Mouse (Mus musculus) ovary, adult 2 months (tissue): ENCODE data around the gene Narfl. TPM values are rescaled to one million over a fixed set of nuclear protein-coding genes. Genes with fewer than 3 reads are reported as not detected.

ENCODE experiments used
- polyA plus RNA-seq: library from polyadenylated mRNA; depleted of rRNA; stranded (reverse); fragments of >200 nt; gene quantifications from 2 replicates; pipeline ENCODE4 v1.2.3, GENCODE M21; 2012; rRNA removed

Narfl gene
- 24.6 and 29.5 TPM in 2 replicates for polyA plus RNA-seq

GRCm38 (mm10) chr17:25773549-25774120, at the start of gene Narfl:
TSS of gene Narfl (plus strand) at chr17:25773776.

GRCm38 (mm10) chr17:25727265-25728008, 46.1 kb upstream of the Narfl start, which contains the start of the genes Chtf18 and Rpusd1:
TSS of gene Chtf18 (minus strand) at chr17:25727419.
TSS of gene Rpusd1 (plus strand) at chr17:25727670.

GRCm38 (mm10) chr17:25735745-25736144, 37.8 kb upstream of the Narfl start, which contains the start of gene Mslnl:
TSS of gene Mslnl (plus strand) at chr17:25736042.

GRCm38 (mm10) chr17:25754241-25754640, 19.3 kb upstream of the Narfl start, which contains the start of gene Msln:
TSS of gene Msln (minus strand) at chr17:25754378.

GRCm38 (mm10) chr17:25785281-25785745, 11.7 kb downstream of the Narfl start, which contains the start of gene Haghl:
TSS of gene Haghl (minus strand) at chr17:25785673.

GRCm38 (mm10) chr17:25786280-25786679, 12.7 kb downstream of the Narfl start, which contains the start of gene Ccdc78:
TSS of gene Ccdc78 (plus strand) at chr17:25786580.

GRCm38 (mm10) chr17:25792615-25793014, 19.0 kb downstream of the Narfl start, which contains the start of gene Fam173a:
TSS of gene Fam173a (minus strand) at chr17:25792901.

GRCm38 (mm10) chr17:25795609-25796092, 22.1 kb downstream of the Narfl start, which contains the start of gene AC134908.4:
TSS of gene AC134908.4 (minus strand) at chr17:25795659.

GRCm38 (mm10) chr17:25796951-25797369, 23.4 kb downstream of the Narfl start, which contains the start of gene Metrn:
TSS of gene Metrn (minus strand) at chr17:25797136.

GRCm38 (mm10) chr17:25808789-25809605, 35.4 kb downstream of the Narfl start, which contains the start of gene Fbxl16:
TSS of gene Fbxl16 (plus strand) at chr17:25809085.

GRCm38 (mm10) chr17:25823452-25823851, 49.9 kb downstream of the Narfl start, which contains the start of gene Wdr24:
TSS of gene Wdr24 (plus strand) at chr17:25823627.

GRCm38 (mm10) chr17:25828712-25829557, 55.4 kb downstream of the Narfl start, which contains the start of gene Jmjd8:
TSS of gene Jmjd8 (plus strand) at chr17:25828867.

Other genes starting within 250 kb of the Narfl start
- 4.4 and 5.8 TPM in 2 replicates for gene Sox8, start 203.1 kb upstream of the Narfl start, polyA plus RNA-seq
- gene Lmf1, start 194.7 kb upstream of the Narfl start, polyA plus RNA-seq, result 22.7 and 27.2 TPM in 2 replicates
- 2.7 and 3.5 TPM in 2 replicates for gene Gng13, start 56.6 kb upstream of the Narfl start, polyA plus RNA-seq
- gene Chtf18, start 46.4 kb upstream of the Narfl start, polyA plus RNA-seq, result 12.0 and 22.1 TPM in 2 replicates
- 82.3 and 86.0 TPM in 2 replicates for gene Rpusd1, start 46.1 kb upstream of the Narfl start, polyA plus RNA-seq
- gene Mslnl, start 37.7 kb upstream of the Narfl start, polyA plus RNA-seq, result 0.94 and 1.2 TPM in 2 replicates
- gene Msln, start 19.4 kb upstream of the Narfl start, polyA plus RNA-seq, result 33.2 and 39.7 TPM in 2 replicates
- 86.4 and 90.9 TPM in 2 replicates for gene Haghl, start 11.9 kb downstream of the Narfl start, polyA plus RNA-seq
- gene Ccdc78, start 12.8 kb downstream of the Narfl start, polyA plus RNA-seq, result 17.5 and 18.6 TPM in 2 replicates
- 159 and 201 TPM in 2 replicates for gene Fam173a, start 19.1 kb downstream of the Narfl start, polyA plus RNA-seq
- gene AC134908.4, start 21.9 kb downstream of the Narfl start, polyA plus RNA-seq, result 2.5 TPM in 1 of 2 replicates, not detected in the other
- gene Metrn, start 23.4 kb downstream of the Narfl start, polyA plus RNA-seq, result 100 and 135 TPM in 2 replicates
- 5.4 and 6.6 TPM in 2 replicates for gene Fbxl16, start 35.3 kb downstream of the Narfl start, polyA plus RNA-seq
- gene Wdr24, start 49.9 kb downstream of the Narfl start, polyA plus RNA-seq, result 58.5 and 62.1 TPM in 2 replicates
- 68.4 and 97.3 TPM in 2 replicates for gene Jmjd8, start 55.1 kb downstream of the Narfl start, polyA plus RNA-seq
- gene Stub1, start 59.6 kb downstream of the Narfl start, polyA plus RNA-seq, result 198 and 215 TPM in 2 replicates
- gene Rhbdl1, start 63.5 kb downstream of the Narfl start, polyA plus RNA-seq, result 62.2 and 86.4 TPM in 2 replicates
- 92.8 and 93.1 TPM in 2 replicates for gene Gm20683, start 68.0 kb downstream of the Narfl start, polyA plus RNA-seq
- 128 and 135 TPM in 2 replicates for gene Rhot2, start 71.1 kb downstream of the Narfl start, polyA plus RNA-seq
- 96.6 and 108 TPM in 2 replicates for gene Wdr90, start 87.7 kb downstream of the Narfl start, polyA plus RNA-seq
- gene Mcrip2, start 95.0 kb downstream of the Narfl start, polyA plus RNA-seq, result 280 and 319 TPM in 2 replicates
- gene Mettl26, start 101.3 kb downstream of the Narfl start, polyA plus RNA-seq, result 252 TPM in 2 replicates
- gene Wfikkn1, start 107.1 kb downstream of the Narfl start, polyA plus RNA-seq, result 2.3 and 3.1 TPM in 2 replicates
- gene Rab40c, start 146.0 kb downstream of the Narfl start, polyA plus RNA-seq, result 55.7 and 59.0 TPM in 2 replicates
- 167 and 173 TPM in 2 replicates for gene Pigq, start 171.2 kb downstream of the Narfl start, polyA plus RNA-seq
- 30.0 and 56.2 TPM in 2 replicates for gene Nhlrc4, start 171.2 kb downstream of the Narfl start, polyA plus RNA-seq
- gene A930017K11Rik, start 178.8 kb downstream of the Narfl start, polyA plus RNA-seq, result 0.11 and 0.17 TPM in 2 replicates
- gene Capn15, start 212.0 kb downstream of the Narfl start, polyA plus RNA-seq, result 76.4 and 78.9 TPM in 2 replicates